Mouse (Mus musculus): ENCODE data around the gene Tdrd1. TPM values are rescaled to one million over a fixed set of nuclear protein-coding genes. Genes with fewer than 3 reads are reported as not detected.

Gene Tdrd1
- polyA plus RNA-seq, 1 experiment from 2014 or later = 0.97 TPM

GRCm38 (mm10) chr19:56914658-56915057 lies 88.6 kb downstream of the Tdrd1 start:
- ATAC-seq (ENCODE audit: insufficient number of reproducible peaks, low FRiP score) = no peak
- Histone ChIP-seq H3K4me2 (no peak overlapping the region), H3K9me3 (replicated peaks) (0 out of 2 replicates have a peak, but pooled peaks cover 5% of the 10 kb centered on the region), H3K4me3 (no peak overlapping the region), H3K36me3 (no peaks in the 10 kb centered on the region), H3K27me3 (replicated peaks) (peaks cover 16% of the 10 kb centered on the region; the same call in 1 of the 2 replicates), H3K27ac (ENCODE audit: poor library complexity, severe bottlenecking) (no peak overlapping the region), H3K9ac (no peak overlapping the region), H3K4me1 (replicated peaks) (no peaks in the 10 kb centered on the region)
- WGBS = 92% methylated on average over 3 of the region's 3 CpGs

GRCm38 (mm10) chr19:56915084-56915483 lies 89.1 kb downstream of the Tdrd1 start:
- no peak overlapping the region for H3K4me3 ChIP-seq
- H3K9ac ChIP-seq = no peak overlapping the region
- 50% methylated on average over 6 of the region's 6 CpGs for WGBS
- H3K36me3 ChIP-seq = no peaks in the 10 kb centered on the region
- H3K4me1 ChIP-seq (replicated peaks) = no peaks in the 10 kb centered on the region
- H3K27me3 ChIP-seq (replicated peaks) = peaks cover 16% of the 10 kb centered on the region; the same call in 1 of the 2 replicates
- no peak overlapping the region for H3K4me2 ChIP-seq
- 0 out of 2 replicates have a peak, but pooled peaks cover 5% of the 10 kb centered on the region for H3K9me3 ChIP-seq (replicated peaks)
- no peak overlapping the region for H3K27ac ChIP-seq (ENCODE audit: poor library complexity, severe bottlenecking)
- ATAC-seq (ENCODE audit: insufficient number of reproducible peaks, low FRiP score) = no peak

Other genes starting within 250 kb of the Tdrd1 start
- 3.9 and 4.2 TPM in 2 replicates for gene Adrb1, start 104.0 kb upstream of the Tdrd1 start, polyA plus RNA-seq (2016; fragmentation: Nextera tagmentation; extraction: Ambion mirVana)
- 19.5 and 20.3 TPM in 2 replicates for gene Ccdc186, start 4.0 kb upstream of the Tdrd1 start, polyA plus RNA-seq (2016; fragmentation: Nextera tagmentation; extraction: Ambion mirVana)
- 0.22 and 0.23 TPM in 2 replicates for gene Vwa2, start 48.0 kb downstream of the Tdrd1 start, polyA plus RNA-seq (2016; fragmentation: Nextera tagmentation; extraction: Ambion mirVana)
- gene Afap1l2, start 182.0 kb downstream of the Tdrd1 start, polyA plus RNA-seq (2016; fragmentation: Nextera tagmentation; extraction: Ambion mirVana) = 0.92 and 1.1 TPM in 2 replicates

All from heart, embryonic 12.5 days (tissue).